ENCODE assay signal across 11 mouse cellular contexts in the genomic region with DNA sequence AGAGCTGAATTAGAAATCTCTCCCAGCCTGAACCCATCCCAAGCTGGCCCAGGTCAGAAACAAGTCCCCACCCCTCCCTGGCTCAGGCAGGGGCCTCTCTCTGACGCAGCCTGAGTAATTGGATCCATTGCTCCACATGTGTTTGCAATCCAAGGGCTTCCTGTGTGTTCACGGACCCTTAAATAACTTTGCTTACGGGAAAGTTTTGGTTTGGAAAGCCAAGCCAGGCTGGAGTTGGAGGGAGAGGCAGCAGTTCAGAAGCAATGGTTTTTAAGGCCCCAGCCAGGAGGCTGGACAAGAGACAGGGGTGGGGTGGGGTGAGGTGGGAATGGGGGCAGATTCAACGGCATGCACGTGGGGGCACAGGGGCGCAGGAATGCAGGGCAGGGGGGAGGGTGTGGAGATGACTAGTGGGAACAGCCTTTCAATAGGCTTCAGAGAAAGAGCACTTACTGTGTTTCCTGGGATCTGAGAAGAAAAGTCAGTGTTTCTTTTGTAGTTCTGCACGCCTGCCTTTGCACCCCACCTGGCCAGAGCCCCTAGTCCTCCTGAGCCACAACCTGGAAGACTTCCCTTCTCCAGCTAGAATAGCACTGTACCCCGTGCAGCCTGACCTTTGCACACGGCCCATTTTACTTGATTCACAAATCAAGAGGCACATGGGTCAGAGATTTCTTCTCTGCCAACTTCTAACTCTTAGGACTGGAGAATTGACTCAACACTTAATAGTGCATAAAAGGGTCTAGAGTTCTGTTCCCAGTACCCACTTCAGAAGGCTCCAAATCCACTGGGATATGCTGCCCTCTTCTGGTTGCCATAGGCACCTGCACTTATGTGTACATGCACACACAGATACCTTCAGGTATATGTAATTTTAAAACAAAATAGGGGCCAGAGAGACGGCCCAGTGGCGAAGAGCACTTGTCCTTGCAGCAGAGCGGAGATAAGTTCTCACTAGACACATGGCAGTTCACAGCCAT. TPM values are rescaled to one million over a fixed set of nuclear protein-coding genes. Genes with fewer than 3 reads are reported as not detected.
DNase-seq lines count a peak whose midpoint lies in the region; ATAC-seq and TF ChIP-seq lines count a peak whose summit lies in the region.
"Had no signal": no experiment of that assay in that cellular context is flagged by ENCODE, and none has a peak within 500 bp of the region (broad histone marks: within the 10 kb centered on the region; RNA-seq: fewer than 3 reads in every experiment).

No protein-coding gene starts in this region.

- no peaks in the 10 kb centered on the region; the same call in 1 of the 2 replicates for H3K27me3 ChIP-seq in heart, embryonic 10.5 days (ENCODE audit: insufficient read depth, poor library complexity, severe bottlenecking)
- no peaks in the 10 kb centered on the region for H3K27me3 ChIP-seq in embryonic facial prominence, embryonic 10.5 days (replicated peaks; ENCODE audit: low read depth, poor library complexity, severe bottlenecking)
- H3K27me3 ChIP-seq in intestine, postnatal 0 days (replicated peaks; ENCODE audit: control insufficient read depth, insufficient read depth, low read length): no peaks in the 10 kb centered on the region

- peak; percentile 37 for TF ChIP-seq CTCF in intestine, postnatal 0 days (IDR thresholded peaks at IDR 0.05; ENCODE audit: low read depth)

- no peak overlapping the region for H3K9ac ChIP-seq in intestine, postnatal 0 days (ENCODE audit: low read depth, low read length)

- no peak overlapping the region for H3K4me3 ChIP-seq in heart, embryonic 10.5 days
- H3K4me3 ChIP-seq in embryonic facial prominence, embryonic 10.5 days: peak overlapping the region; percentile 8; the same call in 1 of the 2 replicates
- H3K4me3 ChIP-seq in intestine, postnatal 0 days (ENCODE audit: low read depth, low read length): no peak overlapping the region

- no peaks in the 10 kb centered on the region for H3K36me3 ChIP-seq in heart, embryonic 10.5 days
- H3K36me3 ChIP-seq in embryonic facial prominence, embryonic 10.5 days (replicated peaks): no peaks in the 10 kb centered on the region
- no peaks in the 10 kb centered on the region for H3K36me3 ChIP-seq in intestine, postnatal 0 days (ENCODE audit: control insufficient read depth, insufficient read depth)

- peak; percentile 18 to 37 for DNase-seq in heart, adult 18-20 months
- DNase-seq in heart, embryonic 10.5 days (ENCODE audit: low spot score): no peak
- peak; percentile 72 for DNase-seq in 3134 (ENCODE audit: extremely low read depth, insufficient read length, low spot score)
- peak; percentile 88 for DNase-seq in embryonic facial prominence, embryonic 10.5 days (ENCODE audit: low spot score)
- no peak for DNase-seq in frontal cortex, postnatal 25 days (ENCODE audit: low spot score in 2 of 2)
- DNase-seq in T-cell, adult 2 months (ENCODE audit: low spot score): no peak
- DNase-seq in urinary bladder, postnatal 10 days (ENCODE audit: low spot score): no peak
- DNase-seq: retina, postnatal 1 day had no signal

- no peaks in the 10 kb centered on the region; the same call in 1 of the 2 replicates for H3K4me1 ChIP-seq in heart, embryonic 10.5 days
- H3K4me1 ChIP-seq in embryonic facial prominence, embryonic 10.5 days: peaks cover 44% of the 10 kb centered on the region
- no peaks in the 10 kb centered on the region for H3K4me1 ChIP-seq in intestine, postnatal 0 days (replicated peaks; ENCODE audit: control insufficient read depth, insufficient read depth, low read length)

- H3K27ac ChIP-seq in heart, embryonic 10.5 days: no peak overlapping the region
- peak overlapping the region; percentile 90 for H3K27ac ChIP-seq in embryonic facial prominence, embryonic 10.5 days (replicated peaks)
- H3K27ac ChIP-seq in intestine, postnatal 0 days (ENCODE audit: low read depth, low read length): no peak overlapping the region
- H3K27ac ChIP-seq: macrophage had no signal

- 70% methylated on average over 12 of the region's 12 CpGs for WGBS in heart, embryonic 10.5 days
- whole genome bisulfite sequencing in embryonic facial prominence, embryonic 10.5 days: 52% methylated on average over 12 of the region's 12 CpGs
- WGBS in intestine, postnatal 0 days: 65% methylated on average over 12 of the region's 12 CpGs

- H3K4me2 ChIP-seq in intestine, postnatal 0 days (replicated peaks; ENCODE audit: low read depth): no peak overlapping the region

- no peaks in the 10 kb centered on the region for H3K9me3 ChIP-seq in heart, embryonic 10.5 days
- H3K9me3 ChIP-seq in embryonic facial prominence, embryonic 10.5 days: no peaks in the 10 kb centered on the region
- H3K9me3 ChIP-seq in intestine, postnatal 0 days (ENCODE audit: control insufficient read depth): no peaks in the 10 kb centered on the region

- no peak for ATAC-seq in intestine, postnatal 0 days

RNA-seq across cellular contexts. Expression of a gene that starts 16.8 kb away (rescaled TPM):
- 1 to 10 TPM in 1 of 2 experiments, under 1 TPM in 1; 0.57 to 1.2 TPM for total RNA-seq in heart, adult 18-20 months (2021)
- 1.4 and 1.8 TPM in 2 replicates for polyA plus RNA-seq in heart, embryonic 10.5 days (2016; fragmentation: Nextera tagmentation; extraction: Ambion mirVana)
- polyA plus RNA-seq in embryonic facial prominence, embryonic 10.5 days (2016; fragmentation: Nextera tagmentation; extraction: Ambion mirVana): 3.9 and 6.9 TPM in 2 replicates
- polyA plus RNA-seq in intestine, postnatal 0 days (2015; fragmentation: Nextera tagmentation; extraction: Ambion mirVana): 2.7 and 3.8 TPM in 2 replicates
- total RNA-seq: hematopoietic stem cell, adult 5-6 weeks had no signal
- polyA plus RNA-seq: macrophage had no signal

Comparison
In these comparisons a context has a peak if more than half of its experiments do, and no peak if none do; other contexts are left out.
1. DNase-seq: peak in heart, adult 18-20 months (2 of 2), 3134 (single experiment) and embryonic facial prominence, embryonic 10.5 days (single experiment); none in heart, embryonic 10.5 days (single experiment), frontal cortex, postnatal 25 days (0 of 2), T-cell, adult 2 months (single experiment) and urinary bladder, postnatal 10 days (single experiment).